Mouse (Mus musculus) left cerebral cortex, postnatal 36 days (tissue): ENCODE measurements around the gene Gstt2. TPM values are rescaled to one million over a fixed set of nuclear protein-coding genes. Genes with fewer than 3 reads are reported as not detected.

Experiments
- DNase-seq, 2 experiments: peaks; one replicate each; pipeline ENCODE4 v3.0.0; 2021 to 2022; ENCODE audit warnings: low spot score in 2 of 2, mixed read lengths in 1 of 2
- intact Hi-C: fragments of 180-260 bp; cut with DNase I; formaldehyde crosslinking; loops from one replicate; pipeline ENCODE4 v1.15.1; 2025
- total RNA-seq, 2 experiments: library from RNA; stranded (reverse); gene quantifications; 2 replicates each; pipeline ENCODE4 v1.2.3; 2021

Gene Gstt2
- total RNA-seq, 2 experiments from 2014 or later, result 4.8 to 5.0 TPM

GRCm38 (mm10) chr10:75832272-75832895 is 4.8 kb downstream of the Gstt2 start:
- DNase-seq, result peak; percentile 44 to 49

GRCm38 (mm10) chr10:75830275-75830670 is 7.0 kb downstream of the Gstt2 start:
- intact Hi-C loops, result loop anchor here (5.0 kb wide), 1 partner anchor 88 kb away; no protein-coding TSS in a partner anchor
- DNase-seq, result no peak

More at GRCm38 (mm10) chr10:75832272-75832895, 4.8 kb downstream of the Gstt2 start:
- intact Hi-C loops, result loop anchor here (5.0 kb wide), 1 partner anchor 90 kb away; no protein-coding TSS in a partner anchor

GRCm38 (mm10) chr10:75829529-75830274 is 7.5 kb downstream of the Gstt2 start:
- no peak for DNase-seq
- intact Hi-C loops, result loop anchor here (5.0 kb wide), 1 partner anchor 87 kb away; no protein-coding TSS in a partner anchor

- intact Hi-C loops, result no loop called here
- DNase-seq, result peak; percentile 26 to 51
Measured at GRCm38 (mm10) chr10:75828500-75828931, 8.7 kb downstream of the Gstt2 start.

GRCm38 (mm10) chr10:75827668-75828360 is 9.4 kb downstream of the Gstt2 start:
- DNase-seq, result no peak
- intact Hi-C loops, result no loop called here

- intact Hi-C loops, result no loop called here
- DNase-seq, result no peak
Measured at GRCm38 (mm10) chr10:75824530-75824929, 12.7 kb downstream of the Gstt2 start.

- intact Hi-C loops, result no loop called here
- no peak for DNase-seq
Measured at GRCm38 (mm10) chr10:75823782-75824181, 13.4 kb downstream of the Gstt2 start.

- no peak for DNase-seq
- intact Hi-C loops, result no loop called here
Measured at GRCm38 (mm10) chr10:75822443-75822842, 14.8 kb downstream of the Gstt2 start, which contains the start of gene Gstt4. TSS of gene Gstt4 (minus strand) at chr10:75822543.

- intact Hi-C loops, result no loop called here
Measured at GRCm38 (mm10) chr10:75819882-75820281, 17.3 kb downstream of the Gstt2 start.

GRCm38 (mm10) chr10:75818641-75819040 is 18.6 kb downstream of the Gstt2 start:
- no peak for DNase-seq
- intact Hi-C loops, result no loop called here

More at GRCm38 (mm10) chr10:75819882-75820281, 17.3 kb downstream of the Gstt2 start:
- no peak for DNase-seq

GRCm38 (mm10) chr10:75804217-75804616 is 33.0 kb downstream of the Gstt2 start:
- no peak for DNase-seq
- intact Hi-C loops, result no loop called here

GRCm38 (mm10) chr10:75798176-75798696 is 39.0 kb downstream of the Gstt2 start, which contains the start of gene Gstt1:
TSS of gene Gstt1 (minus strand) at chr10:75798584.
- DNase-seq, result peak; percentile 17 to 24
- intact Hi-C loops, result no loop called here

- peak; percentile 59 to 60 for DNase-seq
- intact Hi-C loops, result no loop called here
Measured at GRCm38 (mm10) chr10:75797619-75798175, 39.5 kb downstream of the Gstt2 start.

- intact Hi-C loops, result no loop called here
- no peak for DNase-seq
Measured at GRCm38 (mm10) chr10:75796731-75797516, 40.3 kb downstream of the Gstt2 start.

- no peak for DNase-seq
- intact Hi-C loops, result no loop called here
Measured at GRCm38 (mm10) chr10:75794880-75795279, 42.3 kb downstream of the Gstt2 start.

GRCm38 (mm10) chr10:75790773-75791172 is 46.5 kb downstream of the Gstt2 start:
- intact Hi-C loops, result no loop called here
- no peak for DNase-seq

GRCm38 (mm10) chr10:75789841-75790240 is 47.4 kb downstream of the Gstt2 start:
- intact Hi-C loops, result no loop called here
- DNase-seq, result no peak

- intact Hi-C loops, result no loop called here
- DNase-seq, result no peak
Measured at GRCm38 (mm10) chr10:75789081-75789735, 48.0 kb downstream of the Gstt2 start.
